Mouse (Mus musculus) lung, embryonic 14.5 days (tissue): ENCODE measurements at regions not wholly inside any gene's neighbourhood (a gene's known extent, or its start where the extent isn't known, plus 50 kb on each side); places are given as distances from the start of the nearest gene placed in this dataset.

Experiments used
- ATAC-seq: fragments of 200-750 bp; cut with Nextera tagmentation; 2 replicates; pipeline ENCODE4 v1.8.0; 2017; ENCODE audit warnings: mild to moderate bottlenecking, moderate TSS enrichment, moderate library complexity; ENCODE audit not compliant: insufficient read depth
- DNase-seq: peaks from one replicate; pipeline ENCODE4 v3.0.0-alpha.2; 2015
- H3K27ac ChIP-seq: fragments of 300-500 bp; sonication (generic); 2 replicates; pipeline ENCODE4 v1.5.1; 2014; ENCODE audit warnings: low read depth, mild to moderate bottlenecking, moderate library complexity
- H3K27me3 ChIP-seq: fragments of 300-500 bp; sonication (generic); 2 replicates; pipeline ENCODE4 v1.6.1; 2014; ENCODE audit warnings: low read length, control low read depth; ENCODE audit not compliant: insufficient read depth
- H3K36me3 ChIP-seq: fragments of 300-500 bp; sonication (generic); 2 replicates; pipeline ENCODE4 v1.6.1; 2014; ENCODE audit warnings: control low read depth; ENCODE audit not compliant: insufficient read depth
- H3K4me1 ChIP-seq: fragments of 300-500 bp; sonication (generic); 2 replicates; pipeline ENCODE4 v1.6.1; 2014; ENCODE audit warnings: antibody characterized with exemption, control low read depth; ENCODE audit not compliant: insufficient read depth
- H3K4me2 ChIP-seq: fragments of 300-500 bp; sonication (generic); 2 replicates; pipeline ENCODE4 v1.6.1; 2014; ENCODE audit warnings: mild to moderate bottlenecking
- H3K4me3 ChIP-seq: fragments of 300-500 bp; sonication (generic); 2 replicates; pipeline ENCODE4 v1.5.1; 2014; ENCODE audit warnings: low read depth, low read length
- H3K9ac ChIP-seq: fragments of 300-500 bp; sonication (generic); 2 replicates; pipeline ENCODE4 v1.6.1; 2014
- H3K9me3 ChIP-seq: fragments of 300-500 bp; sonication (generic); 2 replicates; pipeline ENCODE4 v1.6.1; 2016; ENCODE audit warnings: low read depth, low read length, control low read depth
- CTCF ChIP-seq: IDR thresholded peaks from 2 replicates; pipeline ENCODE4 v1.5.1; 2016; ENCODE audit warnings: antibody characterized with exemption, low read depth
- whole genome bisulfite sequencing: fragments of 180-500 bp; shearing (Covaris S2); extraction: QIAGEN DNeasy Blood & Tissue Kit; methylation state at CpG from one replicate; pipeline ENCODE4 v1.1.7; 2014; 5-methylcytosine and 5-hydroxymethylcytosine counted together

GRCm38 (mm10) chr10:6262029-6262428, 339.8 kb upstream of the Rgs17 start:
- H3K4me1 ChIP-seq, result no peaks in the 10 kb centered on the region
- H3K9me3 ChIP-seq, result no peaks in the 10 kb centered on the region
- H3K4me3 ChIP-seq, result no peak overlapping the region
- no peak overlapping the region for H3K27ac ChIP-seq
- no peaks in the 10 kb centered on the region for H3K36me3 ChIP-seq
- no peak for ATAC-seq
- no peaks in the 10 kb centered on the region for H3K27me3 ChIP-seq
- TF ChIP-seq CTCF, result no peak
- no peak overlapping the region for H3K9ac ChIP-seq
- H3K4me2 ChIP-seq, result no peak overlapping the region
- DNase-seq, result no peak

GRCm38 (mm10) chr10:6265662-6266061, 343.5 kb upstream of the Rgs17 start:
- no peak for DNase-seq
- no peaks in the 10 kb centered on the region for H3K27me3 ChIP-seq

GRCm38 (mm10) chr10:6291388-6291787, 369.2 kb upstream of the Rgs17 start:
- H3K4me1 ChIP-seq, result no peaks in the 10 kb centered on the region
- H3K4me3 ChIP-seq, result no peak overlapping the region
- no peaks in the 10 kb centered on the region for H3K9me3 ChIP-seq
- no peak overlapping the region for H3K4me2 ChIP-seq
- no peaks in the 10 kb centered on the region for H3K27me3 ChIP-seq
- DNase-seq (peak; percentile 51), ATAC-seq (peak; percentile 75; the same call in 1 of the 2 replicates)
- peak overlapping the region; percentile 46; the same call in 1 of the 2 replicates for H3K27ac ChIP-seq
- H3K9ac ChIP-seq, result no peak overlapping the region
- WGBS, result 38% methylated on average over 1 of the region's 1 CpGs
- no peaks in the 10 kb centered on the region for H3K36me3 ChIP-seq
- TF ChIP-seq CTCF, result no peak

More at GRCm38 (mm10) chr10:6265662-6266061, 343.5 kb upstream of the Rgs17 start:
- Histone ChIP-seq H3K27ac (no peak overlapping the region), H3K4me1 (no peaks in the 10 kb centered on the region), H3K36me3 (no peaks in the 10 kb centered on the region), H3K4me3 (no peak overlapping the region), H3K9me3 (no peaks in the 10 kb centered on the region), H3K9ac (no peak overlapping the region), H3K4me2 (no peak overlapping the region)
- no peak for ATAC-seq
- no peak for TF ChIP-seq CTCF

GRCm38 (mm10) chr10:6296621-6297020, 374.4 kb upstream of the Rgs17 start:
- DNase-seq (no peak), ATAC-seq (no peak)
- no peaks in the 10 kb centered on the region for H3K36me3 ChIP-seq
- no peaks in the 10 kb centered on the region for H3K4me1 ChIP-seq
- 84% methylated on average over 4 of the region's 4 CpGs for WGBS
- no peaks in the 10 kb centered on the region for H3K9me3 ChIP-seq
- no peak overlapping the region for H3K4me3 ChIP-seq
- no peaks in the 10 kb centered on the region for H3K27me3 ChIP-seq
- no peak overlapping the region for H3K9ac ChIP-seq
- no peak overlapping the region for H3K4me2 ChIP-seq
- no peak overlapping the region for H3K27ac ChIP-seq
- TF ChIP-seq CTCF, result no peak

- Histone ChIP-seq H3K27ac (no peak overlapping the region), H3K27me3 (no peaks in the 10 kb centered on the region), H3K9me3 (no peaks in the 10 kb centered on the region), H3K36me3 (no peaks in the 10 kb centered on the region), H3K9ac (no peak overlapping the region), H3K4me3 (no peak overlapping the region), H3K4me2 (no peak overlapping the region), H3K4me1 (no peaks in the 10 kb centered on the region)
- TF ChIP-seq CTCF, result no peak
- DNase-seq (no peak), ATAC-seq (no peak)
- WGBS, result 89% methylated on average over 1 of the region's 1 CpGs
Observed at GRCm38 (mm10) chr10:6297796-6298195, 375.6 kb upstream of the Rgs17 start.

GRCm38 (mm10) chr10:6298682-6299081, 376.5 kb upstream of the Rgs17 start:
- H3K4me2 ChIP-seq, result no peak overlapping the region
- DNase-seq (no peak), ATAC-seq (no peak)
- no peak overlapping the region for H3K27ac ChIP-seq
- no peaks in the 10 kb centered on the region for H3K9me3 ChIP-seq
- H3K4me1 ChIP-seq, result no peaks in the 10 kb centered on the region
- TF ChIP-seq CTCF, result no peak
- no peaks in the 10 kb centered on the region for H3K36me3 ChIP-seq
- H3K9ac ChIP-seq, result no peak overlapping the region
- no peaks in the 10 kb centered on the region for H3K27me3 ChIP-seq
- H3K4me3 ChIP-seq, result no peak overlapping the region
- 75% methylated on average over 2 of the region's 2 CpGs for WGBS

- DNase-seq, result no peak
- no peaks in the 10 kb centered on the region for H3K9me3 ChIP-seq
Observed at GRCm38 (mm10) chr10:6301514-6301913, 379.3 kb upstream of the Rgs17 start.

GRCm38 (mm10) chr10:6309351-6309750, 387.2 kb upstream of the Rgs17 start:
- no peak overlapping the region for H3K27ac ChIP-seq
- 72% methylated on average over 2 of the region's 2 CpGs for whole genome bisulfite sequencing
- no peak overlapping the region for H3K4me2 ChIP-seq
- H3K9ac ChIP-seq, result no peak overlapping the region
- H3K27me3 ChIP-seq, result no peaks in the 10 kb centered on the region
- ATAC-seq (no peak), DNase-seq (no peak)
- H3K4me3 ChIP-seq, result no peak overlapping the region
- no peaks in the 10 kb centered on the region for H3K9me3 ChIP-seq
- no peaks in the 10 kb centered on the region for H3K36me3 ChIP-seq
- H3K4me1 ChIP-seq, result no peaks in the 10 kb centered on the region
- no peak for TF ChIP-seq CTCF

More at GRCm38 (mm10) chr10:6301514-6301913, 379.3 kb upstream of the Rgs17 start:
- no peak for ATAC-seq
- H3K9ac ChIP-seq, result no peak overlapping the region
- no peak overlapping the region for H3K27ac ChIP-seq
- no peak overlapping the region for H3K4me3 ChIP-seq
- no peak for TF ChIP-seq CTCF
- no peaks in the 10 kb centered on the region for H3K27me3 ChIP-seq
- no peaks in the 10 kb centered on the region for H3K4me1 ChIP-seq
- no peak overlapping the region for H3K4me2 ChIP-seq
- H3K36me3 ChIP-seq, result no peaks in the 10 kb centered on the region
